ENCODE assay signal across 8 mouse cellular contexts in the genomic region with DNA sequence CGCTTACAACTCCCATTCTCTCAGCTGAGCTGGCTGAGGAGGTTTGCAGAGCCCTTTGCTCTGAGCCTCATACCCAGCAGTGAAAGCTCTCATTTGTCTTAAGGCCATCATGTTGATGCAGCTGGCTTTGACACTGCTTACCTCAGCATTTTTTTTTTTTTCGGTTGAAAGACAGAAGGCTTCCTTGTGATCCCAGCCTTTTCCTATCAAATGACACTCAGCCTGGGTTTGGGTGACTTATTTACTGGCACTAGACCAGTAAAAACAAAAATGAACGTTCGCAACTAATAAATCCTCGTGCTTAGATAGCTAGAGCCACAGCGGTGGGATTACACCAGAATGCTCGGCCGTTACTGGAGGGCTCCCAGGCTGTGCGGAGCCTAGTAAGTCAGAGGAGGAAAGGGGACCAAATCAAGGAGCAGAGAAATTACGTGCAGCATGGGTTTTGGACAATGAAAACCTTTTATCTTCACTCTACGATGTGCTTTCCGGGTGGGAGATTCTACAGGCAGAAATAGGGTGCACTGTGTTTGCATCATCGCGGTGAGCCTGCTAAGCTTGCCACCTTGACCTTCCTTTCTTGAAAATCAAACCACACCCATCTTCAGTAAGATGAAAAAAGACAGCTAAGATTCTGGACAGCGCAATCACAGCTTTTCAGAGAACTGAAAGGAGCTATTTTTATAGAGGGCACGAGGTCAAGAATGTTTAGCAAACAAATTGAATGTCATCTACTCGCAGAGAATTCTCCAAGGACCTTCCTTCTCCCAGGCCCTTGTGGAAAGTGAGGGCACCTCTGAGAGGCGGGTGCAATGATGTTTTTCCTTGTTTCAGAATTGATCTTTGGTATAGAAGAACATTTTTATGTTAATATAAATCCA.
A peak's percentile ranks its signal among the peaks of the same experiment; 100 is the strongest.
DNase-seq lines count a peak whose midpoint lies in the region; ATAC-seq and TF ChIP-seq lines count a peak whose summit lies in the region.
"Had no signal": no experiment of that assay in that cellular context is flagged by ENCODE, and none has a peak within 500 bp of the region (broad histone marks: within the 10 kb centered on the region; RNA-seq: fewer than 3 reads in every experiment).

No protein-coding gene starts in this region.

- H3K27me3 ChIP-seq in heart, embryonic 13.5 days (replicated peaks): no peaks in the 10 kb centered on the region
- no peaks in the 10 kb centered on the region for H3K27me3 ChIP-seq in kidney, postnatal 0 days (ENCODE audit: insufficient read depth, low read length)
- H3K27me3 ChIP-seq in midbrain, embryonic 10.5 days (ENCODE audit: low read depth, poor library complexity, severe bottlenecking): no peaks in the 10 kb centered on the region
- H3K27me3 ChIP-seq: megakaryocyte, embryonic 14.5 days had no signal

- H3K4me3 ChIP-seq in brown adipose tissue, adult 24 weeks (ENCODE audit: insufficient read depth, low read depth, low read length): peak overlapping the region; percentile 39
- no peak overlapping the region for H3K4me3 ChIP-seq in heart, embryonic 13.5 days
- no peak overlapping the region for H3K4me3 ChIP-seq in kidney, postnatal 0 days (replicated peaks; ENCODE audit: low read depth, low read length)
- peak overlapping the region; percentile 29 for H3K4me3 ChIP-seq in midbrain, embryonic 10.5 days
- H3K4me3 ChIP-seq: megakaryocyte, embryonic 14.5 days had no signal

- H3K4me2 ChIP-seq in heart, embryonic 13.5 days: peak overlapping the region; percentile 37
- H3K4me2 ChIP-seq in kidney, postnatal 0 days (ENCODE audit: low read length): peak overlapping the region; percentile 42

- peaks cover 13% of the 10 kb centered on the region for H3K4me1 ChIP-seq in brown adipose tissue, adult 24 weeks (ENCODE audit: control insufficient read depth, insufficient read depth, insufficient read length, low read length)
- H3K4me1 ChIP-seq in heart, embryonic 13.5 days: peaks cover 23% of the 10 kb centered on the region
- H3K4me1 ChIP-seq in kidney, postnatal 0 days (replicated peaks; ENCODE audit: insufficient read depth, low read length): peaks cover 5% of the 10 kb centered on the region; the same call in 1 of the 2 replicates
- H3K4me1 ChIP-seq in midbrain, embryonic 10.5 days: peaks cover 30% of the 10 kb centered on the region
- H3K4me1 ChIP-seq: megakaryocyte, embryonic 14.5 days had no signal

- WGBS in heart, embryonic 13.5 days: 35% methylated on average over 18 of the region's 18 CpGs
- 16% methylated on average over 18 of the region's 18 CpGs for WGBS in kidney, postnatal 0 days
- WGBS in midbrain, embryonic 10.5 days: 21% methylated on average over 18 of the region's 18 CpGs

- TF ChIP-seq CTCF in kidney, postnatal 0 days (IDR thresholded peaks at IDR 0.05; ENCODE audit: low read depth): no peak

- peak overlapping the region; percentile 33; the same call in 1 of the 2 replicates for H3K9ac ChIP-seq in heart, embryonic 13.5 days
- H3K9ac ChIP-seq in kidney, postnatal 0 days (ENCODE audit: low read depth, low read length): no peak overlapping the region

- peak; percentile 37; the same call in 1 of the 2 replicates for ATAC-seq in heart, embryonic 13.5 days (ENCODE audit: extremely low read depth, insufficient number of reproducible peaks, low FRiP score, low TSS enrichment)
- peak; percentile 71 for ATAC-seq in kidney, postnatal 0 days (replicated peaks; ENCODE audit: low FRiP score, low read depth)

- no peaks in the 10 kb centered on the region for H3K36me3 ChIP-seq in heart, embryonic 13.5 days
- no peaks in the 10 kb centered on the region for H3K36me3 ChIP-seq in kidney, postnatal 0 days (ENCODE audit: insufficient read depth, low read length)
- no peaks in the 10 kb centered on the region for H3K36me3 ChIP-seq in midbrain, embryonic 10.5 days

- peak overlapping the region; percentile 41 for H3K27ac ChIP-seq in brown adipose tissue, adult 24 weeks (replicated peaks; ENCODE audit: low read depth, low read length)
- H3K27ac ChIP-seq in heart, embryonic 13.5 days (replicated peaks): peak overlapping the region; percentile 81
- no peak overlapping the region for H3K27ac ChIP-seq in kidney, postnatal 0 days
- peak overlapping the region; percentile 92 for H3K27ac ChIP-seq in midbrain, embryonic 10.5 days (replicated peaks)

- DNase-seq in NIH3T3 (ENCODE audit: low read depth): peak; percentile 47
- DNase-seq in kidney, postnatal 0 days (ENCODE audit: low spot score): peak; percentile 91
- DNase-seq in midbrain, embryonic 10.5 days (ENCODE audit: low spot score): no peak
- DNase-seq in ovary, adult 18-20 months (ENCODE audit: low spot score): no peak
- DNase-seq in cerebellum, adult 11-12 months: no peak

- no peaks in the 10 kb centered on the region for H3K9me3 ChIP-seq in heart, embryonic 13.5 days
- no peaks in the 10 kb centered on the region for H3K9me3 ChIP-seq in kidney, postnatal 0 days (replicated peaks; ENCODE audit: low read length)
- H3K9me3 ChIP-seq in midbrain, embryonic 10.5 days (replicated peaks): no peaks in the 10 kb centered on the region

Comparison
In these comparisons a context has a peak if more than half of its experiments do, and no peak if none do; other contexts are left out.
1. DNase-seq: peak in NIH3T3 (single experiment) and kidney, postnatal 0 days (single experiment); none in midbrain, embryonic 10.5 days (single experiment), ovary, adult 18-20 months (single experiment) and cerebellum, adult 11-12 months (single experiment).
2. H3K4me3 ChIP-seq: peak in brown adipose tissue, adult 24 weeks (single experiment) and midbrain, embryonic 10.5 days (single experiment); none in heart, embryonic 13.5 days (single experiment) and kidney, postnatal 0 days (single experiment).